In the genomic region with DNA sequence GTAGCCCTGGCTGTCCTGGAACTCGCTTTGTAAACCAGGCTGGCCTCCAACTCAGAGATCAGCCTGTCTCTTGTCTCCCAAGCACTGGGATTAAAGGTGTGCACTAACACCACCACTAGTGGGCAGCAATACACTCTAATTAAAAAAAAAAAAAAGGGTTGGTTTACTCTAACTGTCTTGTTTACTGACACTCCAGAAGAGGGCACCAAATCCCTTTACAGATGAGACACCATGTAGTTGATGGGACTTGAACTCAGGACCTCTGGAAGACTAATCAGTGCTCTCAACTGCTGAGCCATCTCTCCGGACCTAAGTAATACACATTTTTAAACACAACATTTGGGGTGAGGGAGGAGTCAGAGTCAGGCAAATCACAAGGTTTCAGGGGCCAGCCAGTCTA, we compare ENCODE assay signal across 9 mouse cellular contexts. TPM values are rescaled to one million over a fixed set of nuclear protein-coding genes. Genes with fewer than 3 reads are reported as not detected.
A peak's percentile ranks its signal among the peaks of the same experiment; 100 is the strongest.
DNase-seq lines count a peak whose midpoint lies in the region; ATAC-seq and TF ChIP-seq lines count a peak whose summit lies in the region.
"Had no signal": no experiment of that assay in that cellular context is flagged by ENCODE, and none has a peak within 500 bp of the region (broad histone marks: within the 10 kb centered on the region; RNA-seq: fewer than 3 reads in every experiment).

No protein-coding gene starts in this region.

- H3K36me3 ChIP-seq in heart, embryonic 10.5 days = peaks cover 19% of the 10 kb centered on the region
- no peaks in the 10 kb centered on the region for H3K36me3 ChIP-seq in C2C12 (ENCODE audit: control insufficient read depth, insufficient read depth)
- H3K36me3 ChIP-seq in hindbrain, embryonic 16.5 days (ENCODE audit: control insufficient read depth, insufficient read depth, low read length) = no peaks in the 10 kb centered on the region

- WGBS in heart, embryonic 10.5 days = 57% methylated on average over 2 of the region's 2 CpGs
- WGBS in hindbrain, embryonic 16.5 days = 60% methylated on average over 2 of the region's 2 CpGs

- TF ChIP-seq CTCF in C2C12 (IDR thresholded peaks at IDR 0.05; ENCODE audit: control insufficient read depth, insufficient read depth, insufficient read length) = peak; percentile 15

- no peak overlapping the region for H3K9ac ChIP-seq in hindbrain, embryonic 16.5 days (ENCODE audit: low read depth, low read length)

- no peaks in the 10 kb centered on the region for H3K9me3 ChIP-seq in heart, embryonic 10.5 days
- H3K9me3 ChIP-seq in hindbrain, embryonic 16.5 days (ENCODE audit: control insufficient read depth, low read length) = no peaks in the 10 kb centered on the region

- H3K4me2 ChIP-seq in hindbrain, embryonic 16.5 days (ENCODE audit: low read length) = no peak overlapping the region

- ATAC-seq in hindbrain, embryonic 16.5 days = no peak

- no peak overlapping the region for H3K4me3 ChIP-seq in heart, embryonic 10.5 days
- H3K4me3 ChIP-seq in C2C12 (ENCODE audit: insufficient read depth, poor library complexity, severe bottlenecking) = no peak overlapping the region
- no peak overlapping the region for H3K4me3 ChIP-seq in hindbrain, embryonic 16.5 days (ENCODE audit: low read length)
- H3K4me3 ChIP-seq: erythroblast, embryonic 14.5 days had no signal

- no peaks in the 10 kb centered on the region for H3K79me3 ChIP-seq in C2C12 (ENCODE audit: low read depth)

- no peaks in the 10 kb centered on the region for H3K27me3 ChIP-seq in heart, embryonic 10.5 days (ENCODE audit: insufficient read depth, poor library complexity, severe bottlenecking)
- H3K27me3 ChIP-seq in C2C12 (ENCODE audit: control insufficient read depth, insufficient read depth, insufficient read length) = no peaks in the 10 kb centered on the region
- no peaks in the 10 kb centered on the region for H3K27me3 ChIP-seq in hindbrain, embryonic 16.5 days (replicated peaks; ENCODE audit: control insufficient read depth, insufficient read depth, low read length)

- no peak overlapping the region for H3ac ChIP-seq in C2C12 (ENCODE audit: control insufficient read depth, insufficient read length, low read depth)

- H3K4me1 ChIP-seq in heart, embryonic 10.5 days = peaks cover 17% of the 10 kb centered on the region
- H3K4me1 ChIP-seq in hindbrain, embryonic 16.5 days (ENCODE audit: control insufficient read depth, insufficient read depth, low read depth, low read length) = peaks cover 8% of the 10 kb centered on the region

- peak; percentile 50 for DNase-seq in heart, adult 8-10 months (ENCODE audit: low spot score)
- no peak for DNase-seq in heart, embryonic 10.5 days (ENCODE audit: low spot score)
- DNase-seq in Muller cell, postnatal 12 days (ENCODE audit: inconsistent ontology term) = peak; percentile 59
- DNase-seq in induced T-regulatory cell, adult 2 months (ENCODE audit: low read depth) = peak; percentile 86
- DNase-seq in retina, embryonic 14.5 days (ENCODE audit: low spot score) = peak; percentile 74
- DNase-seq in left cerebral cortex, adult 11 months (ENCODE audit: low spot score) = no peak

- no peaks in the 10 kb centered on the region for H3K79me2 ChIP-seq in C2C12 (ENCODE audit: control insufficient read depth, insufficient read depth)

- H3K27ac ChIP-seq in heart, embryonic 10.5 days = no peak overlapping the region
- no peak overlapping the region for H3K27ac ChIP-seq in hindbrain, embryonic 16.5 days (ENCODE audit: low read depth, low read length)

TF ChIP-seq in C2C12, 6 proteins besides CTCF, POLR2A, EP300 and RAD21:
- no peak for TF ChIP-seq USF1 (IDR thresholded peaks at IDR 0.05; ENCODE audit: low read depth)
- no peak for TF ChIP-seq MAX (IDR thresholded peaks at IDR 0.05)
- no peak for TF ChIP-seq FOSL1 (IDR thresholded peaks at IDR 0.05; ENCODE audit: insufficient read depth, low read length, poor library complexity, severe bottlenecking)
- no peak for TF ChIP-seq MYOG (IDR thresholded peaks at IDR 0.05; ENCODE audit: control insufficient read depth, extremely low read depth, insufficient read length)
- no peak for TF ChIP-seq CEBPB (IDR thresholded peaks at IDR 0.05; ENCODE audit: low read depth)
- TF ChIP-seq MYOD1 (IDR thresholded peaks at IDR 0.05; ENCODE audit: control insufficient read depth, insufficient read length, low read depth) = no peak

RNA-seq across cellular contexts. Expression of gene Fancg, which starts 4.5 kb away (rescaled TPM):
- total RNA-seq in heart, adult 8-10 months (2022) = 1 to 10 TPM; 1.7 to 2.8 (median 2.2) TPM
- polyA plus RNA-seq in heart, embryonic 10.5 days (2016; fragmentation: Nextera tagmentation; extraction: Ambion mirVana) = 13.9 and 18.0 TPM in 2 replicates
- 3.2 TPM for polyA plus RNA-seq in C2C12 (2012; fragmentation: generic; extraction: Trizol)
- polyA plus RNA-seq in hindbrain, embryonic 16.5 days (2015; fragmentation: Nextera tagmentation; extraction: Ambion mirVana) = 22.7 and 25.8 TPM in 2 replicates

RNA-seq across cellular contexts. Expression of gene Vcp, which starts 5.5 kb away (rescaled TPM):
- total RNA-seq in heart, adult 8-10 months (2022) = 100 to 1,000 TPM; 255 to 280 (median 263) TPM
- 588 and 628 TPM in 2 replicates for polyA plus RNA-seq in heart, embryonic 10.5 days (2016; fragmentation: Nextera tagmentation; extraction: Ambion mirVana)
- 319 TPM for polyA plus RNA-seq in C2C12 (2012; fragmentation: generic; extraction: Trizol)
- 478 and 502 TPM in 2 replicates for polyA plus RNA-seq in hindbrain, embryonic 16.5 days (2015; fragmentation: Nextera tagmentation; extraction: Ambion mirVana)

RNA-seq across cellular contexts. Expression of gene Pigo, which starts 19.9 kb away (rescaled TPM):
- total RNA-seq in heart, adult 8-10 months (2022) = 10 to 100 TPM; 19.6 to 27.4 (median 23.6) TPM
- 18.4 and 21.0 TPM in 2 replicates for polyA plus RNA-seq in heart, embryonic 10.5 days (2016; fragmentation: Nextera tagmentation; extraction: Ambion mirVana)
- polyA plus RNA-seq in C2C12 (2012; fragmentation: generic; extraction: Trizol) = 4.9 TPM
- polyA plus RNA-seq in hindbrain, embryonic 16.5 days (2015; fragmentation: Nextera tagmentation; extraction: Ambion mirVana) = 28.5 and 30.8 TPM in 2 replicates

RNA-seq across cellular contexts. Expression of gene Stoml2, which starts 25.7 kb away (rescaled TPM):
- 100 to 1,000 TPM; 104 to 110 (median 108) TPM for total RNA-seq in heart, adult 8-10 months (2022)
- 320 and 370 TPM in 2 replicates for polyA plus RNA-seq in heart, embryonic 10.5 days (2016; fragmentation: Nextera tagmentation; extraction: Ambion mirVana)
- polyA plus RNA-seq in C2C12 (2012; fragmentation: generic; extraction: Trizol) = 133 TPM
- polyA plus RNA-seq in hindbrain, embryonic 16.5 days (2015; fragmentation: Nextera tagmentation; extraction: Ambion mirVana) = 234 and 261 TPM in 2 replicates

RNA-seq across cellular contexts. Expression of gene 1700022I11Rik, which starts 36.4 kb away (rescaled TPM):
- total RNA-seq in heart, adult 8-10 months (2022) = not detected
- polyA plus RNA-seq in heart, embryonic 10.5 days (2016; fragmentation: Nextera tagmentation; extraction: Ambion mirVana) = 0.25 and 0.70 TPM in 2 replicates
- 0.48 TPM for polyA plus RNA-seq in C2C12 (2012; fragmentation: generic; extraction: Trizol)
- 0.44 and 1.3 TPM in 2 replicates for polyA plus RNA-seq in hindbrain, embryonic 16.5 days (2015; fragmentation: Nextera tagmentation; extraction: Ambion mirVana)
- polyA plus RNA-seq: erythroblast, embryonic 14.5 days had no signal

Comparison
In these comparisons a context has a peak if more than half of its experiments do, and no peak if none do; other contexts are left out.
1. DNase-seq: peak in heart, adult 8-10 months (single experiment), Muller cell, postnatal 12 days (single experiment), induced T-regulatory cell, adult 2 months (single experiment) and retina, embryonic 14.5 days (single experiment); none in heart, embryonic 10.5 days (single experiment) and left cerebral cortex, adult 11 months (single experiment).